Mouse (Mus musculus): ENCODE data around the gene Gclm.
"Not testable (repeated sequence)": the region's sequence is repeated elsewhere in the genome, so short reads cannot be mapped to it uniquely, and the experiment has no call there.

The Gclm gene

GRCm38 (mm10) chr3:122245215-122245877 lies at the start of gene Gclm:
Gclm (plus strand) TSS chr3:122245557.
- peak; percentile 91 for DNase-seq

GRCm38 (mm10) chr3:122196621-122197298 lies 48.6 kb upstream of the Gclm start:
- no peak for DNase-seq

- no peak for DNase-seq
Observed at GRCm38 (mm10) chr3:122198532-122198931, 46.8 kb upstream of the Gclm start.

GRCm38 (mm10) chr3:122198966-122199381 lies 46.4 kb upstream of the Gclm start:
- DNase-seq, result no peak

GRCm38 (mm10) chr3:122199600-122199999 lies 45.8 kb upstream of the Gclm start:
- no peak for DNase-seq

- DNase-seq, result no peak
Observed at GRCm38 (mm10) chr3:122200017-122200416, 45.3 kb upstream of the Gclm start.

GRCm38 (mm10) chr3:122200447-122200846 lies 44.9 kb upstream of the Gclm start:
- DNase-seq, result no peak

GRCm38 (mm10) chr3:122202307-122202732 lies 43.0 kb upstream of the Gclm start:
- peak; percentile 38 for DNase-seq

- no peak for DNase-seq
Observed at GRCm38 (mm10) chr3:122203675-122204329, 41.6 kb upstream of the Gclm start.

- DNase-seq, result no peak
Observed at GRCm38 (mm10) chr3:122205753-122206152, 39.6 kb upstream of the Gclm start.

- DNase-seq, result no peak
Observed at GRCm38 (mm10) chr3:122206279-122207070, 38.9 kb upstream of the Gclm start.

- no peak for DNase-seq
Observed at GRCm38 (mm10) chr3:122207766-122208165, 37.6 kb upstream of the Gclm start.

GRCm38 (mm10) chr3:122208296-122209225 lies 36.8 kb upstream of the Gclm start:
- DNase-seq, result no peak

GRCm38 (mm10) chr3:122209511-122209910 lies 35.8 kb upstream of the Gclm start:
- DNase-seq, result no peak

- DNase-seq, result no peak
Observed at GRCm38 (mm10) chr3:122210434-122210833, 34.9 kb upstream of the Gclm start.

- DNase-seq, result no peak
Observed at GRCm38 (mm10) chr3:122210846-122211245, 34.5 kb upstream of the Gclm start.

- DNase-seq, result no peak
Observed at GRCm38 (mm10) chr3:122211446-122212125, 33.8 kb upstream of the Gclm start.

- no peak for DNase-seq
Observed at GRCm38 (mm10) chr3:122221240-122222036, 23.9 kb upstream of the Gclm start.

GRCm38 (mm10) chr3:122226972-122227371 lies 18.4 kb upstream of the Gclm start:
- DNase-seq, result not testable (repeated sequence)

- DNase-seq, result no peak
Observed at GRCm38 (mm10) chr3:122235772-122236171, 9.6 kb upstream of the Gclm start.

All from thymus, postnatal 25 days (tissue).